Mouse (Mus musculus) mature B cell (primary cell): ENCODE results near the gene Gm14685.
"Not testable (repeated sequence)": the region's sequence is repeated elsewhere in the genome, so short reads cannot be mapped to it uniquely, and the experiment has no call there.

Experiments used
- in situ Hi-C: fragments of 300-500 bp; cut with MboI; formaldehyde crosslinking; loops from 2 replicates; pipeline ENCODE4 v1.14.3; 2019

Gm14685 gene

DNA sequence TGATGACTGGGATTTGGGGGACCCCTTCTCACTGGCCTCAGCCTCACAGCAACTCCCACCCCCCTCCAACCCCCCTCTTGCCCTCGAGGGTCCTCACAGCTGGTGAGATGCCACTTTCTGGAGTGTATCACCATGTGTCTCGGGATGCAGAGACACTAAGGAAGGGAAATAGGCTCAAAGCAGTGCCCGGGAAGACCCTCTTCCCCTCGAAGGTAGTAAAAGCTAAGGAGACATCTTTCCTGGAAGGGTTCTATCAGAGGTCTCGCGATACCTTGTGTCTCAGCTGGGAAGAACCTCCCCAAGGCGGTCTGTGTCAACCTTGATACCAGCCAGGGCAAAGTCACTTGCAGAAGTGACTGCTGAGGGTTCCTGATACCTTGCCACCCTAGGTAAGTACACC lies at the start of gene Gm14685:
Gene Gm14685, plus strand, starts transcription at position 301 of the 400 bp plus-strand sequence.
- in situ Hi-C loops, result not testable (repeated sequence)

DNA sequence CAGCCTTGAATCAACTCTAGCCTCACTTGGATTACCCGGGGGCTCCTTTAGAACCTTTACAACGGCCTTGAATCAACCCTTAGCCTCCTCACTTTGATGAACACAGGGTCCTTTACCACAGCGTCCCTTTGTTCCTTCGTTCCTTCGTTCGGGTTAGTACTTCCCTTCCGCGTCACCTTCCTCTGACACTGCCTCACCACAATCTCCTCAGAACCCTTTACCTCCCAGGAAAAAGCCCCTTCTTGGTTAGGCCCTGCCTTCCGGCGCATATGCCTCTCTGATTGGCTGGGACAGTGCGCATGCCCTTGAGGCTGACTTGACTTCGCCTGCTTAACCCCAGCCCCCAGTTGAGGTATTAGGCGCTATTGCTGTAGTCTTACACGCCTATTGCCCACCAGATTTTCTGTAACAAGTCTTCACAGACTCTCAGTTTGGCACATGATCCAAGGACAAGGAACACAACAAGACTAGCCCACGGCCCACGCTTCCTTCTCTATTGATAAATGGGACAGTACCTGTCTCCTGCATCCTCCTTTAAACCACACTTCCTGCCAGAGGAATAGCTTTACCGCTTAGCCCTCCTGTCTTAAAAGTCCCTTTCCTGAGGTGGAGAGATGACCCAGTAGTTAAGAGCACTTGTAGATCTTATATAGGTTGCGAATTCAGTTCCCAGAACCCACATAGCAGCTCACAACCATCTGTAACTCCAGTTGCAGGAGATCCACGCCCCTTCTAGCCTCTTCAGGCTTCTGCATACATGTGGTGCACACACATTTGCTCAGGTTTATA lies 34.4 kb upstream of the Gm14685 start, which contains the start of gene Xlr4a:
Gene Xlr4a, minus strand, starts transcription at position 212 of the 789 bp plus-strand sequence.
- in situ Hi-C loops, result not testable (repeated sequence)

DNA sequence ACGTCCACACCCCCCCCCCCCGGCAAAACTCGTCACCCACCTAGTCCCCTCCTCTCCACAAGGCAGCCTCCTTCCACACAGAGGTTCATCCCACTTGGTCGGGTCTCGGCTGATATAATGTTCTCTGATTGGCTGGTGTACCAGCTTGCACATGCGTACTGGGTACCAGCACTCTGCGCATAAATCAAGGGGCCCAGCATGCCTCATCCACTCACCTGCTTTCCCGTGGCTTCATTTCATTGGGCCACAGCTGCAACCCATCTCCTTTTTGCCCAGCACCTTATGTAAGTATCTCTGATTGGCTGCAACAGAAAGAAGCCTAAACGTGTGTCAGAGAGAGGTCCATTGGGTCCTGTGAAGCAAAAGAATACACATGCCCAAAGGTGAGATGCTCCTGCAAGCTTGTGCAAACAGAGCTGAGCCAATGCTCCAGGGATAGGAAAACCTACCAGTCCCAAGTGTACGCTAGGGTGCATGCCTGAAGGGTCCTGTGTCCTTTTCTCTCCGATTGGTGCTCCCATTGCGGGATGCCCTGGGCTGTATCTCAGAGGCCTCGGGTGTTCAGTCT lies 19.8 kb upstream of the Gm14685 start, which contains the start of gene Xlr3a:
Gene Xlr3a, minus strand, starts transcription at position 155 of the 568 bp plus-strand sequence.
- in situ Hi-C loops, result not testable (repeated sequence)

DNA sequence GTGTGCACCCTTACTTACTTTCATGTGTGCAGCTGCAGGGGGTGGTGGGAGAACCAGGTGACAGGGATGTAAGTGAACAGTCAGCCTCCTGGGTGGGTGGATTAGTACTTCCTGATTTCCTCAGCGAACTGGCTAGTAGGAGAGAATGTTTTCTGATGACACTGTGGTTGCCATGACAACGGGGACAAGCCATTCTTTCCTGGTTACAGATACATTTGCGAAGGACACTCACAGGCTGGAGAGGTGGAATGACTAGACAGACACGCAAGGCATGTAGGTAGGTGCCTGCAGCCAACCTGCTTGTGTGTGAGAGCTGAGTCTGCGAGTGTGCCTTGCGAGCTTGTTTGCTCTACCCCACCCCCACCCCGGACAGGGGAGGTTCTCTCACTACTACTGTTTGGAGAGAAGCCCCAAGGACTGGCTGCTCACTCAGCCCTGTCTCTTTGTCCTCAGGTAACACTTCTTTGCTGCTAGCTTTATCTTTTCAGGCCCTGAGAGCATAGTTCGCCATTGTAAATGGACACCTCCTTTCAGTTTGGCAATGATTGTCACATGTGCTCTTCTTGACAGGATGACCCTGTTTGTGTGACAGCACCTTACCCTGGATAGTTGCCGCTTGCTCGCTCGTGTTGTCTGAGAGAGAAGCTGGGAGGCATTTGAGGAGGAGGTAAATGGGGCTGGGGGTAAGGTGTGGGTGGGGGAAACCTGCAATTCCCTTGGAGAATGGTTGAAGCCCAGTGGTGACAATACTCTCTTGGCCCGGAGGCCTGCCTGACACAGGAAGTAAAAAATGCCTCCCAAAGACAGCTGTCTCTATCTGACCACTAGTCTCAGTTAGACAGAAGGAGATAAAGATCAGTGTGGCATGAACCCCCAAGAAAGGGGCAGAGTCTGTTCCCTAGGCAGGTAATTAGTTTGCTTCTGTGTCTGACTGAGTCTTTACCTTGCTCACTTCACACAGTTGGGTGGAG lies 6.3 kb downstream of the Gm14685 start:
- in situ Hi-C loops, result not testable (repeated sequence)

DNA sequence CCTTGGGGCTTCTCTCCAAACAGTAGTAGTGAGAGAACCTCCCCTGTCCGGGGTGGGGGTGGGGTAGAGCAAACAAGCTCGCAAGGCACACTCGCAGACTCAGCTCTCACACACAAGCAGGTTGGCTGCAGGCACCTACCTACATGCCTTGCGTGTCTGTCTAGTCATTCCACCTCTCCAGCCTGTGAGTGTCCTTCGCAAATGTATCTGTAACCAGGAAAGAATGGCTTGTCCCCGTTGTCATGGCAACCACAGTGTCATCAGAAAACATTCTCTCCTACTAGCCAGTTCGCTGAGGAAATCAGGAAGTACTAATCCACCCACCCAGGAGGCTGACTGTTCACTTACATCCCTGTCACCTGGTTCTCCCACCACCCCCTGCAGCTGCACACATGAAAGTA lies 26.4 kb downstream of the Gm14685 start:
- in situ Hi-C loops, result not testable (repeated sequence)

DNA sequence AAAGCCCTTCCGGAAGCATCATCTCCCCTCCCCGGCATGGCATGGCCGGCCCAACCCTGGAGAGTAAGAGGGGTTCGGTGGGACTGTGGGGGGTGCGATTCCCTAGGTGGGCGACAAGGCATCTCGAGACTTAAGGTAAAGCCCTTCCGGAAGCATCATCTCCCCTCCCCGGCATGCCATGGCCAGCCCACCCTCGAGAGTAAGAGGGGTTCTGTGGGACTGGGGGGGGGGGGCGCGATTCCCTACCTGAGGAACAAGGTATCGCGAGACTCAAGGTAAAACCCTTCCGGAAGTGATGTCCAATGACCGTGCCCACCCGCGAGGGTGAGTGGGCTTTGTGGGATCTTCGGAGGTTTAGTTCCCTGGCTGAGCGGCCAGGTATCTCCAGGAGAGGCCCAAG lies 31.6 kb downstream of the Gm14685 start, which contains the start of gene Xlr5b:
Gene Xlr5b, plus strand, starts transcription at position 301 of the 400 bp plus-strand sequence.
- in situ Hi-C loops, result not testable (repeated sequence)

DNA sequence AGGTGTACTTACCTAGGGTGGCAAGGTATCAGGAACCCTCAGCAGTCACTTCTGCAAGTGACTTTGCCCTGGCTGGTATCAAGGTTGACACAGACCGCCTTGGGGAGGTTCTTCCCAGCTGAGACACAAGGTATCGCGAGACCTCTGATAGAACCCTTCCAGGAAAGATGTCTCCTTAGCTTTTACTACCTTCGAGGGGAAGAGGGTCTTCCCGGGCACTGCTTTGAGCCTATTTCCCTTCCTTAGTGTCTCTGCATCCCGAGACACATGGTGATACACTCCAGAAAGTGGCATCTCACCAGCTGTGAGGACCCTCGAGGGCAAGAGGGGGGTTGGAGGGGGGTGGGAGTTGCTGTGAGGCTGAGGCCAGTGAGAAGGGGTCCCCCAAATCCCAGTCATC lies 32.5 kb downstream of the Gm14685 start, which contains the start of gene DXBay18:
Gene DXBay18, minus strand, starts transcription at position 101 of the 400 bp plus-strand sequence.
- in situ Hi-C loops, result not testable (repeated sequence)

DNA sequence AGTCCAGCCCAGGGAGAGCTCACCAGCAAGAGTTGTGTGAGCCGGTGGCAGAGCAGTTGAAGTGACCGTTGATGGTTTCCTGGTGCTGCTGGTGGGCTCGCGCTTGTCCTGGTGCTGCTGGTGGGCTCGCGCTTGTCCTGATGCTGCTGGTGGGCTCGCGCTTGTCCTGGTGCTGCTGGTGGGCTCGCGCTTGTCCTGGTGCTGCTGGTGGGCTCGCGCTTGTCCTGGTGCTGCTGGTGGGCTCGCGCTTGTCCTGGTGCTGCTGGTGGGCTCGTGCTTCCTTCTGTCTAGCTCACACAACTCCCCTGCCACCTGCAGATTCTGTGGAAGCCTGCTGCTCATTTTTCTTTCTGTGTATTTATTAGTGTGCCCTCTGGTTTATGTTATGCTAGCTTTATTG lies 60.0 kb downstream of the Gm14685 start, which contains the start of gene Spin2d:
Gene Spin2d, minus strand, starts transcription at position 101 of the 400 bp plus-strand sequence.
- in situ Hi-C loops, result not testable (repeated sequence)
